Mouse (Mus musculus): Measurements from ENCODE around the gene Grb2. TPM values are rescaled to one million over a fixed set of nuclear protein-coding genes. Genes with fewer than 3 reads are reported as not detected.

Gene Grb2
- polyA plus RNA-seq, 1 experiment from 2014 or later, result 39.6 TPM

GRCm38 (mm10) chr11:115677511-115677910 lies 30.9 kb downstream of the Grb2 start:
- H3K27me3 ChIP-seq (ENCODE audit: control insufficient read depth, insufficient read depth, low read length), result no peaks in the 10 kb centered on the region
- no peaks in the 10 kb centered on the region for H3K4me1 ChIP-seq (ENCODE audit: control insufficient read depth, insufficient read depth, low read length)
- H3K27ac ChIP-seq (ENCODE audit: low read length), result no peak overlapping the region
- H3K9ac ChIP-seq (replicated peaks; ENCODE audit: low read depth, low read length), result no peak overlapping the region
- no peak overlapping the region for H3K4me3 ChIP-seq (ENCODE audit: low read depth, low read length)
- peaks cover 3% of the 10 kb centered on the region; the same call in 1 of the 2 replicates for H3K36me3 ChIP-seq (ENCODE audit: control insufficient read depth, insufficient read depth, low read length)
- ATAC-seq (ENCODE audit: insufficient number of reproducible peaks, insufficient read depth, low FRiP score, low read depth), result no peak
- no peaks in the 10 kb centered on the region; the same call in 1 of the 2 replicates for H3K9me3 ChIP-seq (ENCODE audit: control insufficient read depth, low read depth, low read length)
- WGBS, result 64% methylated on average over 3 of the region's 3 CpGs
- no peak overlapping the region for H3K4me2 ChIP-seq (replicated peaks; ENCODE audit: low read depth, low read length)

DNA sequence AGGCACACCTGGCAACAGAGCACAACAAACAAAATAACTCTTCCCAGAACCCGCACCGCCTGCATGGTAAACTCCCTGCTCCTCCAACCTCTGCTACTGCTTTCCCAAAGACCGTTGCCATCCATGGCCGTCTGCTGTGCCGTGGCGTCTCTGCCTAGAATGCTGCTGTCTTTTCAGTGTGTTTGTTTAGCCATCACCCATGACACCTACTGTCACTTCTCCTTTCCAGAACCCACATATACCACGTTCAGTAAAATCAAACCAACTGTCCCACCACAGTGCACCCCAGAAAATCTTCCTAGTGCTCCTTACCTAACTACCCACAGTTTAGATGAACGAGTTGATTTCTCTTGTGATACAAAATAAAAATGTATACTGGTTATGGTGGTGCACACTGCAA lies 31.7 kb downstream of the Grb2 start:
- WGBS, result 89% methylated on average over 8 of the region's 8 CpGs

DNA sequence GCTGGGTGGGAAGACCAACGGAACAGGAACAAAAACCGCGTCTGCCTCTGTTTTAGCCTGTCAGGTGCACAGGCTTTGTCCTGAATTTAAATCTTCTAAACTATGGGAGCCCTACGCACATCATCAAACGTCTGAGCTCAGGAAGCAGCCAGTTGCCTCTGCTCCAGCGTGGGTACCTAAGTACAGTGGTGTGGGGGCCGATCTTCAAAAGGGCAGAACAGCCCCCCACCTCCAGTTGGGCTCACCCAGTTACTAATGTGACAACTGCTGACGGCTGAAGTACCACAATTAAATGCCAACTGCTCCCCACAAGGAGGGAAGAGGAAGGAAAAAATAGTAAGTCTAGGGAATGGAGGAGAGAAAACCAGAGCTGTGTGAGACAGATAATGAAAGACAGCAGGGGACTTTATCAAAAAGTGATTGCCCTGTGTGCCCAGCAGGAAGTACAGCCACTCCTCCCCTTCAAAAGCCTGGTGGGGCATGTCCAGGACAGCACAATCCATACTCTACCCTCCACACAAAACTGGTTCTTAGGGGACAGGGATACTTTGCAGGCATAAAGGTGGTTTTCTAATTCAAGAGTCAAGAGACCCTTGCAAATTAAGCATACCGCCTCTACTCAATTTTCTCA lies 34.0 kb downstream of the Grb2 start:
- Histone ChIP-seq H3K27ac (ENCODE audit: low read length) (no peak overlapping the region), H3K4me3 (ENCODE audit: low read depth, low read length) (no peak overlapping the region), H3K9me3 (ENCODE audit: control insufficient read depth, low read depth, low read length) (no peaks in the 10 kb centered on the region; the same call in 1 of the 2 replicates), H3K36me3 (ENCODE audit: control insufficient read depth, insufficient read depth, low read length) (no peaks in the 10 kb centered on the region), H3K4me1 (ENCODE audit: control insufficient read depth, insufficient read depth, low read length) (no peaks in the 10 kb centered on the region), H3K4me2 (replicated peaks; ENCODE audit: low read depth, low read length) (no peak overlapping the region), H3K9ac (replicated peaks; ENCODE audit: low read depth, low read length) (no peak overlapping the region), H3K27me3 (ENCODE audit: control insufficient read depth, insufficient read depth, low read length) (no peaks in the 10 kb centered on the region)
- no peak for ATAC-seq (ENCODE audit: insufficient number of reproducible peaks, insufficient read depth, low FRiP score, low read depth)
- 78% methylated on average over 9 of the region's 9 CpGs for WGBS

More for the DNA sequence above, 31.7 kb downstream of the Grb2 start:
- Histone ChIP-seq H3K27ac (ENCODE audit: low read length) (no peak overlapping the region), H3K4me1 (ENCODE audit: control insufficient read depth, insufficient read depth, low read length) (no peaks in the 10 kb centered on the region), H3K36me3 (ENCODE audit: control insufficient read depth, insufficient read depth, low read length) (no peaks in the 10 kb centered on the region), H3K9me3 (ENCODE audit: control insufficient read depth, low read depth, low read length) (no peaks in the 10 kb centered on the region; the same call in 1 of the 2 replicates), H3K4me2 (replicated peaks; ENCODE audit: low read depth, low read length) (no peak overlapping the region), H3K27me3 (ENCODE audit: control insufficient read depth, insufficient read depth, low read length) (no peaks in the 10 kb centered on the region), H3K9ac (replicated peaks; ENCODE audit: low read depth, low read length) (no peak overlapping the region), H3K4me3 (ENCODE audit: low read depth, low read length) (no peak overlapping the region)
- ATAC-seq (ENCODE audit: insufficient number of reproducible peaks, insufficient read depth, low FRiP score, low read depth), result no peak

DNA sequence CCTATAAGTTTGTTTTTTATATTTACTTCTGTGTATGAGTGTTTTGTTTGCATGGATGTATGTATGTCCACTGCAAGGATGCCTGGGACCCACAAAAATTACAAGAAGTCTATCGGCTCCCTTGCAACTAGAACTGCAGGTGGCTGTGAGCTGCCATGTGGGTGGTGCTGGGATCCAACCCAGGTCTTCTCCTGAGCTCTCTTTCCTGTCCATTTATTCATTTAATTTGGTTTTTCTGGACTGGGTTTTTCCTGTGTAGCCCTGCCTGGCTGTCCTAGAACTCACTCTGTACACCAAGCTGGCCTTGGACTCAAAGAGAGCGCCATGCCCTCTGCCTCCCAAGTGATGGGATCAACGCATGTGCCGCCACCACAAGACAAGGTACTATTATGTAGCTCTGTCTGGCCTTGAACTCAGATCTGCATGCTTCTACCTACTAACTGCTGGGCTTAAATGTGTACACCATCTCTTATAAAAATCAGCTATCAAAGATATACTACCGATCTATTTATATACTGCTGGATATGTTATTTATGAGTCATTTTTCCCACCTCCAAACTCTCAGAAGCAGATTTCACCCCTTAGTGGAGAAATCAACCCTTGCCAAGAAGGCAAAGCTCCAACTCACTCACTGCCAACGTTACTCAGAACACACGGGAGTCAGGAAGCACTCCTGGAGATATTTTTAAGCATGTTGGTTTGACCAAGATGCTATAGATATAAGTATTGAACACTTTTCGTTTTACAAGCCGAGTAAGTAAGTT lies 34.7 kb downstream of the Grb2 start:
- no peaks in the 10 kb centered on the region for H3K27me3 ChIP-seq (ENCODE audit: control insufficient read depth, insufficient read depth, low read length)
- H3K36me3 ChIP-seq (ENCODE audit: control insufficient read depth, insufficient read depth, low read length), result no peaks in the 10 kb centered on the region
- H3K4me2 ChIP-seq (replicated peaks; ENCODE audit: low read depth, low read length), result no peak overlapping the region
- no peak overlapping the region for H3K27ac ChIP-seq (ENCODE audit: low read length)
- H3K9me3 ChIP-seq (ENCODE audit: control insufficient read depth, low read depth, low read length), result no peaks in the 10 kb centered on the region; the same call in 1 of the 2 replicates
- H3K4me3 ChIP-seq (ENCODE audit: low read depth, low read length), result no peak overlapping the region
- no peak for ATAC-seq (ENCODE audit: insufficient number of reproducible peaks, insufficient read depth, low FRiP score, low read depth)
- no peaks in the 10 kb centered on the region for H3K4me1 ChIP-seq (ENCODE audit: control insufficient read depth, insufficient read depth, low read length)
- no peak overlapping the region for H3K9ac ChIP-seq (replicated peaks; ENCODE audit: low read depth, low read length)
- 82% methylated on average over 9 of the region's 9 CpGs for WGBS

- no peaks in the 10 kb centered on the region for H3K4me1 ChIP-seq (ENCODE audit: control insufficient read depth, insufficient read depth, low read length)
- WGBS, result 79% methylated on average over 7 of the region's 7 CpGs
- H3K4me3 ChIP-seq (ENCODE audit: low read depth, low read length), result no peak overlapping the region
- no peak overlapping the region for H3K27ac ChIP-seq (ENCODE audit: low read length)
- no peaks in the 10 kb centered on the region for H3K27me3 ChIP-seq (ENCODE audit: control insufficient read depth, insufficient read depth, low read length)
- H3K4me2 ChIP-seq (replicated peaks; ENCODE audit: low read depth, low read length), result no peak overlapping the region
- H3K9me3 ChIP-seq (ENCODE audit: control insufficient read depth, low read depth, low read length), result no peaks in the 10 kb centered on the region
- no peak for ATAC-seq (ENCODE audit: insufficient number of reproducible peaks, insufficient read depth, low FRiP score, low read depth)
- no peaks in the 10 kb centered on the region for H3K36me3 ChIP-seq (ENCODE audit: control insufficient read depth, insufficient read depth, low read length)
- no peak overlapping the region for H3K9ac ChIP-seq (replicated peaks; ENCODE audit: low read depth, low read length)
These were observed 36.0 kb downstream of the Grb2 start for GRCm38 (mm10) chr11:115672226-115672987.

DNA sequence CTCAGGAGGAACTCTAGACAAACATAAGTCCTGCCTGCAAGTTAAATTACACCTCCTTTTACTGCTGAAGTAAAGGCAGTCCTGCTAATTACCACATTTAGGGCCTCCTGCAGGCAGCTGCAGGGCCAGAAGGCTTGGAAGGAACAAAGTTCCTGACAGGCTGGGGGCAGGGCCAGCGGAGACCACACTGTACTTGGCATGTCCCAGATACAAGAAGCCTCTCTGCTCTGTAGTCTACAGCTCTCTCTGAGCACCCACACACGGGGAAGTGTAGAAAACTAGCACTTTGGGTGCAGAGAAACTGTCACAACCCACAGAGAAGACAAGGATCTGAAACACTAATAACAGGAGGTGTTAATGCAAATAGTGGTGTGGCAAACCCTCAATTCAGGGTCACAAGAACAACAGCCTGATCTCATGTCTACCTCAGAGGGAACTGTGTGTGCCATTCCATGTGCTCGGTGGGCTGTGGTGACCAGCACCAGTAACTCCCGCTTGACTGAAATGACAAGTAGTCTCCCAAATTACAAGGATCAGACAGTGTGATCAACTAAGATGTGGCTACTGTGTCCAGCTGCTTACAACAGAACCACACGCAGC lies 37.8 kb downstream of the Grb2 start:
- H3K4me3 ChIP-seq (ENCODE audit: low read depth, low read length), result no peak overlapping the region
- H3K27ac ChIP-seq (ENCODE audit: low read length), result no peak overlapping the region
- H3K27me3 ChIP-seq (ENCODE audit: control insufficient read depth, insufficient read depth, low read length), result no peaks in the 10 kb centered on the region
- H3K9ac ChIP-seq (replicated peaks; ENCODE audit: low read depth, low read length), result no peak overlapping the region
- no peaks in the 10 kb centered on the region for H3K9me3 ChIP-seq (ENCODE audit: control insufficient read depth, low read depth, low read length)
- no peaks in the 10 kb centered on the region for H3K36me3 ChIP-seq (ENCODE audit: control insufficient read depth, insufficient read depth, low read length)
- ATAC-seq (ENCODE audit: insufficient number of reproducible peaks, insufficient read depth, low FRiP score, low read depth), result no peak
- H3K4me1 ChIP-seq (ENCODE audit: control insufficient read depth, insufficient read depth, low read length), result no peaks in the 10 kb centered on the region
- no peak overlapping the region for H3K4me2 ChIP-seq (replicated peaks; ENCODE audit: low read depth, low read length)
- WGBS, result 41% methylated on average over 5 of the region's 5 CpGs

- Histone ChIP-seq H3K27me3 (ENCODE audit: control insufficient read depth, insufficient read depth, low read length) (no peaks in the 10 kb centered on the region), H3K27ac (ENCODE audit: low read length) (no peak overlapping the region), H3K4me2 (replicated peaks; ENCODE audit: low read depth, low read length) (no peak overlapping the region), H3K4me3 (ENCODE audit: low read depth, low read length) (no peak overlapping the region), H3K36me3 (ENCODE audit: control insufficient read depth, insufficient read depth, low read length) (no peaks in the 10 kb centered on the region), H3K9me3 (ENCODE audit: control insufficient read depth, low read depth, low read length) (no peaks in the 10 kb centered on the region), H3K9ac (replicated peaks; ENCODE audit: low read depth, low read length) (no peak overlapping the region), H3K4me1 (ENCODE audit: control insufficient read depth, insufficient read depth, low read length) (no peaks in the 10 kb centered on the region)
- no peak for ATAC-seq (ENCODE audit: insufficient number of reproducible peaks, insufficient read depth, low FRiP score, low read depth)
- 77% methylated on average over 4 of the region's 4 CpGs for WGBS
These were observed 44.6 kb downstream of the Grb2 start for GRCm38 (mm10) chr11:115663676-115664335.

- Histone ChIP-seq H3K9me3 (ENCODE audit: control insufficient read depth, low read depth, low read length) (no peaks in the 10 kb centered on the region), H3K4me3 (ENCODE audit: low read depth, low read length) (no peak overlapping the region), H3K27ac (ENCODE audit: low read length) (no peak overlapping the region), H3K9ac (replicated peaks; ENCODE audit: low read depth, low read length) (no peak overlapping the region), H3K4me1 (ENCODE audit: control insufficient read depth, insufficient read depth, low read length) (no peaks in the 10 kb centered on the region), H3K4me2 (replicated peaks; ENCODE audit: low read depth, low read length) (no peak overlapping the region), H3K27me3 (ENCODE audit: control insufficient read depth, insufficient read depth, low read length) (no peaks in the 10 kb centered on the region), H3K36me3 (ENCODE audit: control insufficient read depth, insufficient read depth, low read length) (no peaks in the 10 kb centered on the region)
- no peak for ATAC-seq (ENCODE audit: insufficient number of reproducible peaks, insufficient read depth, low FRiP score, low read depth)
- 96% methylated on average over 4 of the region's 4 CpGs for WGBS
These were observed 48.0 kb downstream of the Grb2 start for GRCm38 (mm10) chr11:115660376-115660775.
